Mouse (Mus musculus) limb, embryonic 11.5 days (tissue): ENCODE data around the gene Dtnb. TPM values are rescaled to one million over a fixed set of nuclear protein-coding genes. Genes with fewer than 3 reads are reported as not detected.

Experiments used
- ATAC-seq: fragments of 200-750 bp; cut with Nextera tagmentation; 2 replicates; pipeline ENCODE4 v1.8.0; 2017; ENCODE audit warnings: low read depth; ENCODE audit not compliant: insufficient number of reproducible peaks, low FRiP score, low TSS enrichment
- DNase-seq: peaks from one replicate; pipeline ENCODE4 v3.0.0-alpha.2; 2015; ENCODE audit warnings: low spot score
- H3K27ac ChIP-seq: fragments of 300-500 bp; sonication (generic); replicated peaks from 2 replicates; pipeline ENCODE4 v1.5.1; 2014; ENCODE audit warnings: low read depth, mild to moderate bottlenecking, low read length
- H3K27me3 ChIP-seq: fragments of 300-500 bp; sonication (generic); 2 replicates; pipeline ENCODE4 v1.6.1; 2014; ENCODE audit warnings: mild to moderate bottlenecking, low read length, mixed read lengths; ENCODE audit not compliant: control insufficient read depth, insufficient read depth
- H3K36me3 ChIP-seq: fragments of 300-500 bp; sonication (generic); 2 replicates; pipeline ENCODE4 v1.6.1; 2014; ENCODE audit warnings: mild to moderate bottlenecking, low read length, moderate library complexity, mixed read lengths; ENCODE audit not compliant: control insufficient read depth, insufficient read depth
- H3K4me1 ChIP-seq: fragments of 300-500 bp; sonication (generic); 2 replicates; pipeline ENCODE4 v1.6.1; 2014; ENCODE audit warnings: low read length, mixed read lengths; ENCODE audit not compliant: control insufficient read depth, insufficient read depth
- H3K4me2 ChIP-seq: fragments of 300-500 bp; sonication (generic); 2 replicates; pipeline ENCODE4 v1.6.1; 2014; ENCODE audit warnings: low read depth, mild to moderate bottlenecking, moderate library complexity; ENCODE audit not compliant: severe bottlenecking
- H3K4me3 ChIP-seq: fragments of 300-500 bp; sonication (generic); 2 replicates; pipeline ENCODE4 v1.5.1; 2014; ENCODE audit warnings: low read depth, low read length
- H3K9ac ChIP-seq: fragments of 300-500 bp; sonication (generic); 2 replicates; pipeline ENCODE4 v1.6.1; 2014; ENCODE audit warnings: mild to moderate bottlenecking, low read length
- H3K9me3 ChIP-seq: fragments of 300-500 bp; sonication (generic); 2 replicates; pipeline ENCODE4 v1.6.1; 2016; ENCODE audit warnings: low read length; ENCODE audit not compliant: control insufficient read depth
- WGBS: fragments of 180-500 bp; shearing (Covaris S2); extraction: QIAGEN DNeasy Blood & Tissue Kit; methylation state at CpG from one replicate; pipeline ENCODE4 v1.1.7; 2014; 5-methylcytosine and 5-hydroxymethylcytosine counted together
- polyA plus RNA-seq: library from polyadenylated mRNA; unstranded; fragments of >200 nt; fragmentation: Nextera tagmentation; extraction: Ambion mirVana; gene quantifications from 2 replicates; pipeline ENCODE4 v1.2.1, GENCODE M21; 2014

Dtnb gene
- polyA plus RNA-seq, 1 experiment from 2014 or later = 41.1 TPM

- no peaks in the 10 kb centered on the region for H3K36me3 ChIP-seq
- WGBS = 20% methylated on average over 7 of the region's 7 CpGs
- H3K4me3 ChIP-seq = no peak overlapping the region
- DNase-seq (peak; percentile 48), ATAC-seq (no peak)
- no peak overlapping the region for H3K9ac ChIP-seq
- no peaks in the 10 kb centered on the region for H3K9me3 ChIP-seq
- peaks cover 10% of the 10 kb centered on the region for H3K4me1 ChIP-seq
- no peak overlapping the region for H3K27ac ChIP-seq
- no peaks in the 10 kb centered on the region for H3K27me3 ChIP-seq
- H3K4me2 ChIP-seq = peak overlapping the region; percentile 10; the same call in 1 of the 2 replicates
Observed at GRCm38 (mm10) chr12:3611871-3612270, 39.7 kb downstream of the Dtnb start.

DNA sequence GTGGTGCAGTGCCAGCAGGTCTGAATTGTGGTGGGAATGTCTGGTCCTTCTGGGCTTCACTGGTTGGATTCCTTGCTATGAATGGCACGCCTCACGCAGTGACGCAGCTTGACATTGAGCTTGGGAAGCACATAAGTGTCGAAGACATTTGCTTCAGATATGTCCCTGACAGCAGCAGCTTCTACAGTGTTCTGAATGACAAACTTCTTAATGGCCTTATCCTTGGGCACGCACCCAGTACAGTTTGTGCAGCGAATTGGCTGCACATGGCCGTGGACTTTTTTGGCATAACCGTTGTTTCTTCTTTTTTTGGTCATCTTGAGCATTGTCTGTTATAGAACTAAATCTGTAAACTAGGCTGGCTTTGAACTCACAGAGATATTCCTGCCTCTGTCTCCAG is 42.9 kb downstream of the Dtnb start:
- H3K27ac ChIP-seq = no peak overlapping the region
- ATAC-seq = no peak
- no peak overlapping the region for H3K4me3 ChIP-seq
- WGBS = 97% methylated on average over 8 of the region's 8 CpGs
- no peak for DNase-seq
- H3K36me3 ChIP-seq = no peaks in the 10 kb centered on the region
- H3K27me3 ChIP-seq = no peaks in the 10 kb centered on the region
- no peak overlapping the region for H3K9ac ChIP-seq
- no peaks in the 10 kb centered on the region for H3K9me3 ChIP-seq
- H3K4me1 ChIP-seq = peaks cover 10% of the 10 kb centered on the region
- no peak overlapping the region for H3K4me2 ChIP-seq

DNA sequence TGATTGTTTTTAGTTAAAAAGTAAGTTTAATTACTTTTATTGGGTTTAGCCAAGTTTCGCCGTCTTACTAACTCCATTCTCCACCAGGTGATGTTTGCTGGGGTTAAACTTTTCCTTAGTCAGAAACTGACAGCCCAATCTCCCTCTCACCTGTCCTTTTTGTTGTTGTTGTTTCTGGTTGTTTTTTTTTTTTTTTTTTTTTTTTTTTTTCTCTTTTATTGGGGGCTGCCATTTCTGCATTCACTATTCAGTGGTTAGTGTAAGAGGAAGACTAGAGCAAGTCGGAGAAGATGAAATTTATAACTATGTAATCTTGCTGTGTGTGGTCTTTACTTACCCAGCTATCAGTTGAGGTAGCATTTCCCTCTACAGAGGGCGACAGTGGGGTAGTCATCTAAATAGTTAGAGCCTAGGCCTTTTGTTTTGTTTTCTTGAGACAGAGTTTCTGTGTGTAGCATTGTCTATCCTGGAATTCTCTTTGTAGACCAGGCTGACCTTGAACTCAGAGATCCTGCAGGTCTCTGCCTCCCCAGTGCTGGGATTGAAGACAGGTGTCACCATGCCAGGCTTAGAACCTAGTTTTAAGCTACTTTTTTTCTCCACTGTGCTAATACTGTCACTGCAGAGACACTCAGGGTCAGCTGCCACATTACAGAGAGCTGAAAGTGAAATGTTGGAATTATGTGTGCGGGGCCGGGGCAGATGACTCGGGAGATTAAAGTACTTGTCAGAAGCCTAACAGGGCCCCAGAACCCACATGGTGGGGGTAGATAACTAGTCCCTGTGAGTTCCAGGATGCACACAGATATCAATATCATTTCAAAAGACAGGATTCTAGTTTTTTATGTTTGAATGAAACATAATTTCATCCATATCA is 46.2 kb downstream of the Dtnb start:
- DNase-seq = no peak
- WGBS = 88% methylated on average over 7 of the region's 7 CpGs
- H3K27ac ChIP-seq = no peak overlapping the region

GRCm38 (mm10) chr12:3619021-3619367 is 46.8 kb downstream of the Dtnb start:
- no peaks in the 10 kb centered on the region for H3K4me1 ChIP-seq
- no peak overlapping the region for H3K9ac ChIP-seq
- no peak overlapping the region for H3K4me2 ChIP-seq
- DNase-seq (no peak), ATAC-seq (no peak)
- H3K4me3 ChIP-seq = no peak overlapping the region
- H3K36me3 ChIP-seq = no peaks in the 10 kb centered on the region
- H3K27me3 ChIP-seq = no peaks in the 10 kb centered on the region
- no peak overlapping the region for H3K27ac ChIP-seq
- H3K9me3 ChIP-seq = no peaks in the 10 kb centered on the region
- WGBS = 94% methylated on average over 3 of the region's 3 CpGs

More for the DNA sequence above, 46.2 kb downstream of the Dtnb start:
- no peak for ATAC-seq
- Histone ChIP-seq H3K4me2 (no peak overlapping the region), H3K9ac (no peak overlapping the region), H3K4me1 (no peaks in the 10 kb centered on the region), H3K9me3 (no peaks in the 10 kb centered on the region), H3K27me3 (no peaks in the 10 kb centered on the region), H3K4me3 (no peak overlapping the region), H3K36me3 (no peaks in the 10 kb centered on the region)

- no peak overlapping the region for H3K9ac ChIP-seq
- no peak overlapping the region for H3K4me3 ChIP-seq
- H3K9me3 ChIP-seq = no peaks in the 10 kb centered on the region
- 88% methylated on average over 4 of the region's 4 CpGs for WGBS
- H3K27ac ChIP-seq = no peak overlapping the region
- DNase-seq (no peak), ATAC-seq (no peak)
- H3K4me1 ChIP-seq = no peaks in the 10 kb centered on the region
- H3K27me3 ChIP-seq = no peaks in the 10 kb centered on the region
- H3K36me3 ChIP-seq = no peaks in the 10 kb centered on the region
- no peak overlapping the region for H3K4me2 ChIP-seq
Observed at GRCm38 (mm10) chr12:3626880-3627279, 54.7 kb downstream of the Dtnb start.

DNA sequence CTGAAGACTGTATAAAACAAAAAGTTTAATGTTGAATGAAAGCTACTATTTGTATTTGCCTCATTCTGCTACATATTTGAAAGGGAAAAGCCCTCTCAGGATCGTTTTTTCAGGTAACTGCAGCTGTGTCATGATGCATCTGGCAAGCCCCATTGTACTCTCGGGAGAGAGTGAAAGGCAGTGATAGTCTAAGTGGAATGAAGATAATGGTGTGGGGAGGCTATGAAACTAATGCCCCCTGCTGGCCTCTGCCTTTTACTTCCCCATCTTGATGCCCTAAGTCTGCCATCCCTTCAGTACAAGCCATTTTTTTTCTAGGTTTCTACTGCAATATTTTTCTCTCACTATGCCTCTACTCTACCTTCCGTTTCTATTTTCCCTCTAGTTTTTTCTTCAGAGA is 69.8 kb downstream of the Dtnb start:
- Histone ChIP-seq H3K27ac (no peak overlapping the region), H3K36me3 (no peaks in the 10 kb centered on the region), H3K9me3 (no peaks in the 10 kb centered on the region), H3K9ac (no peak overlapping the region), H3K27me3 (no peaks in the 10 kb centered on the region), H3K4me1 (no peaks in the 10 kb centered on the region), H3K4me3 (no peak overlapping the region), H3K4me2 (no peak overlapping the region)
- no peak for DNase-seq
- WGBS = 54% methylated on average over 3 of the region's 3 CpGs
- no peak for ATAC-seq

- Histone ChIP-seq H3K4me2 (no peak overlapping the region), H3K27ac (no peak overlapping the region), H3K9ac (no peak overlapping the region), H3K36me3 (no peaks in the 10 kb centered on the region), H3K4me1 (no peaks in the 10 kb centered on the region), H3K9me3 (no peaks in the 10 kb centered on the region), H3K4me3 (no peak overlapping the region), H3K27me3 (no peaks in the 10 kb centered on the region)
- no peak for ATAC-seq
- 83% methylated on average over 7 of the region's 7 CpGs for WGBS
- DNase-seq = no peak
Observed at GRCm38 (mm10) chr12:3656799-3657198, 84.6 kb downstream of the Dtnb start.

- H3K4me1 ChIP-seq = no peaks in the 10 kb centered on the region
- DNase-seq = no peak
- H3K4me2 ChIP-seq = no peak overlapping the region
- H3K27me3 ChIP-seq = no peaks in the 10 kb centered on the region
- H3K27ac ChIP-seq = no peak overlapping the region
- H3K36me3 ChIP-seq = no peaks in the 10 kb centered on the region
- ATAC-seq = no peak
- no peak overlapping the region for H3K4me3 ChIP-seq
- H3K9me3 ChIP-seq = no peaks in the 10 kb centered on the region
- no peak overlapping the region for H3K9ac ChIP-seq
- 93% methylated on average over 4 of the region's 4 CpGs for WGBS
Observed at GRCm38 (mm10) chr12:3657234-3657633, 85.1 kb downstream of the Dtnb start.

GRCm38 (mm10) chr12:3657786-3658185 is 85.6 kb downstream of the Dtnb start:
- Histone ChIP-seq H3K27me3 (no peaks in the 10 kb centered on the region), H3K9me3 (no peaks in the 10 kb centered on the region), H3K4me2 (no peak overlapping the region), H3K27ac (no peak overlapping the region), H3K4me3 (no peak overlapping the region), H3K9ac (no peak overlapping the region), H3K36me3 (no peaks in the 10 kb centered on the region), H3K4me1 (no peaks in the 10 kb centered on the region)
- no peak for DNase-seq
- no peak for ATAC-seq
- 92% methylated on average over 10 of the region's 10 CpGs for WGBS
